Mouse (Mus musculus) ovary, postnatal 14 days (tissue): ENCODE results near the gene Rps6ka5.
A peak's percentile ranks its signal among the peaks of the same experiment; 100 is the strongest.

Experiments
- DNase-seq: peaks from one replicate; pipeline ENCODE4 v3.0.0; 2022; ENCODE audit warnings: low spot score

The Rps6ka5 gene

DNA sequence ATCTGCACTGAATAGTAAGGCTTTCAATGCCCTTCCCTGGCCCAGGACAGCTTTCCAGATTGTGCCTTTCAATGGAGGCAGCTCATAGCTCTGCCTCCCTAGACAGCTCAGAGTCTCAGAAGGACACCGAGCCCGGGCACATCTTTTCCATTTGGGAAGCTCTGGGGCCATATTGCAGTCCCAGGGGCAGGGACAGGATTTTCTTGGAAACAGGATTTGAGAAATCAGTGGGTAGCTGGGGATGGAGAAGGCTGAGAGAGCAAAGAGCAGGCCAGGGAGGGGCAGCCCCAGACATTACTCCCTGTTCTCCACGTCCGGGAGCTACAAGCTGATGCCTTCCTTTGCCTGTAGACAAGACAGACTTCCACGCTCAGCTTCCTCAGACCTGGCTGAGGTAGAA lies 197.1 kb downstream of the Rps6ka5 start:
- no peak for DNase-seq

DNA sequence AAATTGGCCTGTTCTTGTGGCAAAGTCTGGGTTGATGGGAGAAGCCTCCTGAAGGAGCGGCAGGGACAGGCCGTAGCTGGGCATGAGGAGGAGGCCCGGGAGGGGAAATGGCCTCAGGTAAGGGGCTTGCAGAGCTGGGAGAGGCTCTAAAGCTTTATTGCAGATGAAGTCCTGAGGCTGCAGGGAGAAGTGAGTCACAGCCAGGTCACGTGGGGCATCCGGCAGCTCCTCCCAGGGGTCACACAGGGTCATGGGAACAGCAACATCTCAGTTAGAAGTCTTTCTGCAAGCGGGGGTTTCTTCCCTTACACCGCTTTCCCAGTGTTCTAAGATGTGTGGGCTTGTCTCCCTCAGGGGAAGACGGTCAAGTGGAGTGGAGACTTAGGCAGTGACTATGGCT lies 197.6 kb downstream of the Rps6ka5 start:
- no peak for DNase-seq

DNA sequence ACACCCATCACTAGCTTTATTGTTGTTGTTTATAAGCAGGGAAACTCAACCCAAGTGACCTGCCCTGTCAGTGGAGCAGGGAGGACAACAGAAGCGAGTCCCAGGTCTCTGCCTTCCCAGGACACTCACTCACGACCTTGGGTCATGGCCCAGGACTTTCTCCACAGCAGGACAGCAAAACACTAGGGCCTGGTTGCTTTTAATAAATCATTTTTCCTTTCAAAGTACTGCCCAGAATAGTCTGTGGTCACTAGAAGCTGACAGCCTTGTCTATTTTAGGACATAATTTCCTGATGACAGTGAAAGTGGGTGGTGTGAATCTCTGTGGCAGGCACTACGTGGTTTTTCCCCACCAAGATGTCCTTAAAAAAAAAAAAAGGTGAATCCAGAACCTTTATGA lies 198.5 kb downstream of the Rps6ka5 start:
- DNase-seq: no peak

DNA sequence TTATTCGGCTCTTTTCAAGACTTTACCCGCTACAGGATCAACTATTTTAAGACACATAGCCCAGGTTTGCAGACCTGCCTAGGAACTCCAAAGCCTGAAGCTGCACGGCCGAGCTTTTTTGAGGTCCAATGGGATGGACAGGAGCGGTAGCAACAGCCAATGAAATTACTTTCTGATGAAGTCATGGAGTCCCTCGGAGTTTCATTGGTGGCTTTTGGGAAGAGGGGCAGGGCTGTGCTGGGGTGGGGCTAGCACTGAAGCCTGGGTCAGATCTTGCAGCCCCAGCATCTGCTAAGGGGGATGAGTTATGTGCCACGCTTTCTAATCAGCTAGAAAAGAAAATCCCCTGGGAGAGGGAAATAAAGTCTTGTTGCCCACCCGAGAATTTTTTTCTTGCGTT lies 199.0 kb downstream of the Rps6ka5 start:
- peak; percentile 57 for DNase-seq

DNA sequence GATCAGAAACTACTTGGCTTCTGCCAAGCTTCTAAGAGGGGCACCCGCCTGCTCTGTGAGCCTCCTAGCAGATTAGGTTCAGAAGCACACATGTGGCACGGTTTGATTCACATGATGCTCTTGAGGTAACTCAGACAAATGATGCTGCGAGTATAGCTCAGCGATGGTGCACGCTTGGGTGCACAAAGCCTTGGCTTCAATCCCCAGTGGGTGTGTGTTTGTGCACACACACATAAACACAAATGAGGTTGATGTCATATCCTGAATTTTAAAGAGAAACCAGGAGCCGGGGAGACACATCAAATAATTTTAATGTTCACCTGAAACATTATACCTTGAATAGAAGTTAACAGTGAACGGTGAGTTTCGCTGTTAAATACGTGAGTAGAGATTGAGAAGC lies 199.5 kb downstream of the Rps6ka5 start:
- no peak for DNase-seq

DNA sequence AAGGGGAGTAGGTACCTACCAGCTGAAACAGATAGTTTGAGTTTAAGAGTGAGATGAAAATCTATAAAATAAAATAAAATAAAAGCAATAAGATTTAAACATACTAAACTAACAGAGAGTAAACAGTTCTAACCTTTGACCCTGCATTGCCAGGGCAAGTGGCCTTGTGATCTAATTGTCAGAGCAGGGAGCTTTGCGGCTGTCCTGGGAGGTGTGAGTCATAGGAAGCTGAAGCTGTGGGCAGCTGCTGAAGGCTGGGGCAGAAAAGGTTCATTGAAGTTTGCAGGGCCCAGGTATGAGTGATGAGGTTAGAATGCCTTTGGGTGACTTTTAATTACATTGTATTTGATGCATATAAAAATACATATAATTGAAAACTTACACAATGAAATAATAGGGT lies 200.8 kb downstream of the Rps6ka5 start:
- DNase-seq: no peak

DNA sequence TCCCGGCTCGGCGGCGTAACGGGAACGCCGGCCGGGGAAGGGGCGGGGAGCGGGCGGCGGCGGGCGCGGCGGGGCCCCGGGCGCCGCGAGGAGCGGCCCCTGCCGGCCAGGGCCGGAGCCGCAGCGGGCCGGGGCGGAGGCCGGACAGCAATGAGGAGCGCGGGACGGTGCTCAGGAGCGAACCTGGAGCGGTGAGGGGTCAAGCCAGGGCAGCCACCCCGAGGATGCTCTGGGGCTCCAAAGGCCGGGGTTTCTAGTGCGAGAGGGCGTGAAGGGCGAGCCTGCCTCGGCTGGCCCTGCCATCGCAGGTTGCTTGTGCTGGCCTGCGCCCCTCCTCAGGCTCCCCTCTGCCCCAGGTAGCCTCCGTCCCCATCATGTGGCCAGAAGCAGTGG lies 206.0 kb downstream of the Rps6ka5 start, which contains the start of gene Ttc7b:
TSS of gene Ttc7b (minus strand) at position 33 of the 393 bp plus-strand sequence.
- DNase-seq: peak; percentile 56

DNA sequence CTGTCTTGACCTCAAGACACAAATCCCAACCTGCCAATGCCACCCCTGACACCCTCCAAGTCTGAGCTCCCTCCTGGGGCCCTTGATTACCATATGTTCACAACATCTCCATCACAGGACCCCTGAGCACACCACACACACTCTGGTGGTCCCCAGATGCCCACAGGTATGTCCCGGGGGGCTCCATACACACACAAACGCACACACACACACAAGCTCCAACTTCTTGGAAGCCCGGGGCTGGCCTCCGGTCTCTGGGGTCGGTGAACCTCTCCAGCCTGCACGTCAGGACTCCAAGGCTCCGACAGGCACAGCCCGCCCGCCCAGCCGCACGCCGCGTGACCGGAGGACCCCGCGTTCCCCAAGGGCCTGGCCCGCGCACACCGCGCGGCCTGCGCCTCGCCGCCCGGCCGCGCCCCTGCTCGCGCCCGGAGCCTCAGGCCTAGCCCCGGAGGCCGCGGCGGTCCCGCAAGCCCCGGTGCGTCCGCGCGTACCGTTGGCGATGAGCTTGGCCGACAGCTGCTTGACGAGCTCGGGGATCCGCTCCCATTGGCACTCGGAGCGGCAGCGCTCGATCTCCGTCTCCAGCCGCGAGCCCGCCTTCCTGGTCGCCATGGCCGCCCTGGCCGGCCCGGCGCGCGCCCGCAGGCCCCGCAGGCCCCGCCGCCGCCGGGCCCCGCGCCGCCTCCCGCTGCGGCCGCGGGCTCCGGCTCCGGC lies 206.5 kb downstream of the Rps6ka5 start:
- peak; percentile 38 for DNase-seq

DNA sequence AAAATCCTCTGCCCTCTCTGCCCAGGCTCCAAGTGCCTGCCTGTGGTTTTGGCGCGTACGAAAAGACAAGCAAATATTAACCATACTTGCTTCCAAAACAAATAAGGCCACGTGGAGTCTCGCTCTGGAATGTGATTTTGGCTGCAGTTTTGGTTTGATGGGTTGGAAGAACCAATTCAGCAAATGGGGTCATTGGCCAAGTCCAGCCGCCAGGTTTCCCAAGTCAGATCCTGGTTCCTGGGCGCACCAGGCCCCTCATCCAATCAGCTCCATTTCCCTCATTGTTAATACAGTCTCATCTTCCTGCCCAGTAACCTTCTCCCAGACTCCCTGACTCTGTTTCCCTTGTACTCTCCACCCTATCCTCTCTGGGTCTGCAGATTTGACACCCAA lies 207.1 kb downstream of the Rps6ka5 start:
- DNase-seq: no peak

DNA sequence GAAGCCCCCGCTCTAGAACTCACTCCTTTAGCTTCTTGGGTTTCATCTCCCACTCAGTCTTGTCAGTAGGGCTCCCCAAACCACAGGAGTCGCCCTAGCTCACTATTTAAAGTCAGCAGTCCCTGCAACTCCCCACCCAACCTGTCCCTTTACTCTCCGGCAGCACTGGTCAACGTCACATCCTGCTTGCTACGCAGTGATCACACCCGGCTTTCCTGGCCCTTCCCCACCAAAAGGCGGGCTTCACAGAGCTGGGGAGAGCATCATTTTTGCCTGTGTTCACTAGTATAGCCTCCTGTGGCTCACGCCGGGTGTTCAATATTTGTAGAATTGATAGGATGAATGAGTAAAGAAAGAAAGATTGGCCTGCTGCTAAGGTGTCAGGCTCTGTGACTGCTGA lies 209.4 kb downstream of the Rps6ka5 start:
- no peak for DNase-seq

DNA sequence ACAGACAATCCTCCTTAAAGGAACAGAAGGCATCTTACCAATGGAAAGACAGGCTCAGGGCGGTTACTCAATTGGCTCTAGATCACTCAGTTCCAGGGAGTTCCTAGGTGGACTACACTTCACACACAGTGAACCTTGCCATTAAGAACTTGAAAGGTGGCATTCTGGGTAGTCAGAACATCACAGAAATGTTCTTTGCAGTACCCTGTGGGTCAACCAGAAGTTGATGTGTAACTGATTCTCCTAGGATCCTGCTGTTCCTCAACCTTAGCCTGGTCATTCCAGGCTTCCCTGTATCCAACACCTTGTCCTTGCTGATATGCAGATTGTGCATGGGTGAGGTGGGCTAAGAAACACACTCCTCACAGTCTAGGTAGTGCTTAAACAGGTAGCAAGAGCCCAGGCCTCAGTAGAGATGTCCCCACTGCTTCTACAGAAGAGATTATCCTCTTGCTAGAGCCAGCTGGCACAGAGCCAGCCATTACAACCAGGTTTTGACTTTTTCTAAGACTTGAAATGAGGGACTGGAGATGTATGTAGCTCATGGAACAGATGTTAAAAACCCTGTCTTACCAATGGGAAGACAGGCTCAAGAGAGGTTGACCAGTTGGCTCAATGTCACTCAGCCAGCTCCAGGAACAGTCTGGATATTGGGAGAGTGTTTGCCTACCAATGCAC lies 210.5 kb downstream of the Rps6ka5 start:
- DNase-seq: no peak

DNA sequence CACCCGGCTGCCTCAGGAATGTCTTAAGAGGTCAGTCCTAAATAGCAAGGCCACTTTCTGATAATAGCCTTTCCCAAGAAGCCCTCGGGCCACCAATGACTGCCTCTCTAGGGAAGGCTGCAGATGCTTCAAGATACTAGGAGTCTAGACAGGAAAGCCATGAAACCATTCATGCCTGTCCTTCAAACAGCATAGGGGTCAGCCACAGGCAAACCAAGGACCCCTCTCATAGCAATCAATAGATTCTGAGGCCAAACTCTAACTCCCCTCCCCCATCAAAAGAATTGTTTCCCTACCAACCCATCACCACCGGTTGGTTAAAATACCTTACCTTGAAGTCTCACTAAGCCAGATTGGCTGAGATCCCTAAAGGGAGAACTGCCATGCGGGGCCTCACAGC lies 211.3 kb downstream of the Rps6ka5 start:
- no peak for DNase-seq

DNA sequence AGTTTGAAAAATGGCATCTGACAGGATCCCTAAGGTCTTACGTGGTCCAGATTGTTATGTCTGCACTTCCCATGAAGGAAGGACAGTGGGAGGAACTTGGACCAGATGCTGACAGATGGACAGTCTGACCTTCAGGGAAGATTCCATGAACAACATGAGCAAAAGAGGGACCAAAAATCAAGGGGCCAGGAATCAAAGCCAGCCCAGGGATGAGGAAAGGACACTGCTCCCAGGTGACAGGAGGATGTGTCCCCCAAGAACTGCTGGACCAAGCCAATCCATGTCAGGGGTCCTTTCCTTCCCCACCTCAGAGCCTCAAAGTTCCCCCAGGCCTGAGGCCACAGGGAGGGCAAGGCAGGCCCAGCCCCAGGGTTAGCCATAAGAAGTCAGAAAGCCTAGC lies 212.2 kb downstream of the Rps6ka5 start:
- no peak for DNase-seq

DNA sequence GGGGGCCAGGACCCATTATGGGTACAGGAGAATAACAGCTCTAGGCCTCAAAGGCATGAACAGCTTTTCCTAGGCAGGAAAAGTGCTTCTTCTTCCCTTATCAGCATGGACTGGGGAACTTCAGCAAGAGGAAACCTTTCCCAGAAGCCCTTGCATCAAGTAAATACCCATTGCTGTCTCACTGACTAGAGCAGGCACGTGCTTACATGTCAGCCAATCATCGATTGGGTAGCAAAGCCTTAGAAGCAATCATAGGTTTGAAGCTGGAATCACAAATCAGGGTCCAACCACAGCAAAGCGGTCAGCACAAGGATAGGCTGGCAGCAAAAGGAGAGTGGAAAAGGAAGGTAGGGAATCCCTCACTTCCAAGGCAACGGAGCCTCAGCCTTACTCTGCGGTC lies 213.7 kb downstream of the Rps6ka5 start:
- no peak for DNase-seq

DNA sequence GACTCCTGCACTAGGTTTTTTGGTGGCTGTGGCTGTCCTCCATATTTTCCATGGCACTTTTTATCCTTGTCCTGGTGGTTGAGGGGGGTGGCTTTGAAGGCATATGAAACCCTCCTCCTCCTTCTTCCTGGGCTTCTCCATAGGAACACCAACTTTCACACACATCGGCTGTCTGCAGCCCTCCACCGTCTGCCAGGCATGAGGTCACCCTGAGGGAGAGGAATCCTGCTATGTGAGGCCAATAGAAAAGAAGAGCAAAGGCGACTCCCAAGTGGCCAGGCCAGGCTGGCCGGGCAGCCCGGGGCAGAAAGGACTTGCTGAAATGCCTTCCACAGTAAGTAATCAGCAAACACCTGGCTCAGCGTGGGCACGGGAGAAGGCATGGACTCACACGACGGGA lies 214.1 kb downstream of the Rps6ka5 start:
- DNase-seq: no peak

DNA sequence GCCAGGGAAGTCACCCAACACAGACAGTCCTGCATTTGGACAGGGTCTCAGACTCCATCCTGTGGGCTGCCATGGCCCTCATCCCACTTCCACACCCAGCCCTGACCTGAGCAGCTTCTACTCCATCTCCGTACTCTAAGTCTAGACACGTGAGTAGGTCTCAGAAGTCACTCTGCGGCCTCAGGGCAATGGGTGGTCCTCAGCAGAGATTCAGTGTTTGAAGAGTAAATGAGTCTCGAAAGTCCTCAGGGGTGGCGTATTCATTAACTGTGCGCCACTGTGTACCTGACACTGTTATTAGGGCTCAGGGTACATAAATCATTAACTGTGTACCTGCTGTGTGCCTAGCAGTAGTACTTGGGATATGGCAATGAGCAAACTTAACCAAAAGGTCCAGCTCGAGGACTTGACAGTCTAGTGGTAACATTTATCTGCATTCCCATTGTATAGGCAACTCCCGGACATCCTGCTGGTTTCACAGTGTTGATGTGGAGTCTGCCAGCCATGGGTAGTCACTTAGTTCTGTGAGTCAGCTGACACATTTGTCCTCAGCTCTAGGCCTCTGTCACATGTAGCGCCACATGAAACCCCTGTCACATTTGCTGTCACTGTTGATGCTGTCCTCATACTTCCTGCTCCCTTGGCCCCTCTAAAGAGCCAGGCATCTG lies 217.0 kb downstream of the Rps6ka5 start:
- DNase-seq: no peak

DNA sequence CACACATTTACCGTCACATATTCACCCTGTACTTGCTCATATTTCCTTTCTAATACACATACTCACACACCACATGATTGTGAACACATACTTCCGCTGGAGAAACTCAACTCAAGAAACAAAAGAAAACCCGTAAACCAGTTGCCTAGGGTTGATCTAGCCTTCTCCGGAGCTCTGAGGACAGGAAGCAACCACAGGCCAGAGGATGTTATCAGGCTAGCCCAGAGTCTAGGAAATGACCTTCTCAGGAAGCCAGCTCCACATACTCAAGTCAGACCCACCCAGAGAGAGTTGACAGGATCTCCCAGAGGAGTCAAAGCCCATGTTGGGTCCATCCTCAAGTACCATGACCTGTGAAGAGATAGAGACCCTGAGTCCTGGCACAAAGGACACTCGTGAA lies 218.1 kb downstream of the Rps6ka5 start:
- DNase-seq: no peak

DNA sequence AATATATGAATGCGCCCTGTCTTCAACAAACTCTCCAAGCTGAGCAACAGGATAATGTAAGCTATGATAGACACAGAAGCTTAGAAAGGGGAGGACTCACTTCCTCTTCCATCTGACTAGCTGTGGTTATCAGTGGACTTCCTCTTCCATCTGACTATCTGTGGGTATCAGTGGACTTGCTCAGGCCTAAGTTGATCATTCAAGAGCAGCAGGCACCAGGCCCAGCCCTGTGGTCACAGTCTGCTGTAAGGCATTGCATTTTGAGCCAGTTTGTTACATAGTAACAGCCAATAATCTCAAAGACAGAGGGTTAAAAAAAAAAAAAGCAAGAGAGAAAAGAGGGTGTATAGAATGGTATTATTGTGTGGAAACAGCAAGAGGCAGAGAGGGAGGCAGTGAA lies 221.3 kb downstream of the Rps6ka5 start:
- no peak for DNase-seq

DNA sequence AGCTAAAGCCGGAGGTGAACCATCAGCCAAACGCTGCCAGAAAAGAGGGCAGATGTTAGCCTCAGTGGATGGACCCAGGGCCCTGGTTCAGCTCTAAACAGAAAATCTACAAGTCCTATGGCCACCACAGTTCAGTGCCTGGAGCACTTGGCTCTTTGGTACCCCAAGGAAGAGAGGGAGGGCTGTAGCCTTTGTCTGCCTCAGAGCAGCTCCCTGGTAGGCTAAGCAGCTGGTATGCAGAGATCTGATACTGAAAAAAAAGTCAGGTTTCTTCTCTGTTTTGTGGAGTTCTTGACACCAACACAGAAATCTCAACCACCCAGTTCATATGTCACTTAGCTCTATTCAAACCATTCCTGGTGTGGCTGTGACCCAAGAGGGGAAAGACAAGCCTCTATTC lies 222.2 kb downstream of the Rps6ka5 start:
- no peak for DNase-seq

DNA sequence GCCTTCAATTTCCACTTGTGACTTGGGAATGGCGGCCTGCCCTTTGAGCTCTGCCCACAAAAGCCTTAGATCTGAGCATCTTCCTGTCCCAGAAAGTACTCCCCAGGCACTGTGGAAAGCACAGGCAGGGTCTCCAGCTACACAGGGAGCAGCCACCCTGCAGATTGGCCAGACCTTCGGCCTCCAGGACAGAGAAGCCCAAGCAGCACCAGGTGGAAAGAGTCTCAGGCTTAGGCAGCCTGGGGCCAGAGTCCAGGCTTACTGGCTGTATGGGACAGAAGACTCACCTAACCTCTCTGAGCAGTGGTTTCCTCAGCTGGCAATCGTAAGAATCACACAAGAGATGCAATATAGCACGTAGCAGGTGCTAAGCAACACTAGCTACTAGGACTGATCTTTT lies 223.1 kb downstream of the Rps6ka5 start:
- DNase-seq: no peak

DNA sequence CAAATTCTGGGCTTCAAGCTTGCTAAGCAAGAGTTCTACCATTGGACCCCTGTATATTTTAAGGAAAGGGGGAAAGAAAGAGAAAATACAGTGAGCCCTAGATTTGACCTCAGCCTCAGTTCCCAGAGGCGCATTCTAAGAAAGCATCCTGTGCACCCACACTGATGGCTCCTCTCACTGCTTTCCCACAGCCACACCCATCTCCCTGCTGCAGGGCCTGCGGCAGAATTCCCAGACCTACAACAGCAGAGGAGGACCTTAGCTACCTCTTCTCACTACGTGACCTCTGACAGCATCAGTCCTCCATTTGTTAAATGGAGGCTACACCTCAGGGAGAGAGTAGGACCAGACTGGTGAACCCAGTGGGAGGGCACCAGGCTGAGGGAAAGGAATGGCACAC lies 224.2 kb downstream of the Rps6ka5 start:
- DNase-seq: no peak

DNA sequence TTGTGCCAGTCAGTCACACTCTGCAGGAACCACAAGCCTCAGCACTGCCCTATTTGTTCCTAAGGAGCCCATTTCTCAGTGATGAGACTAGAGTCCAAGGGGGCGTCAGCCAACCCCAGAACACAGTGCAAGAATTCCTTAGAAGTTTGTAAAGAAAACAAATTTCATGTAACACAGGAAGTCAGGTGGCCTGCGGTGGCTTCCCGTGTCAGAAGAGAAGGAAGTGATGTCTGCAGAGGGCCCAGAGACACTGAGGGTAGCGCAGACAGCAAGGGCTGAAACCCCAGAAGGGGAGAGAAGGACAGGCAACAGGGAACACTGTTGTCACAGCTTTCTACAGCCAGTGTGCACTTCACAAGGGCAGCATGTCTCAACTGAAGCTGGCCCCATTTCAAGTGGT lies 225.5 kb downstream of the Rps6ka5 start:
- DNase-seq: no peak

DNA sequence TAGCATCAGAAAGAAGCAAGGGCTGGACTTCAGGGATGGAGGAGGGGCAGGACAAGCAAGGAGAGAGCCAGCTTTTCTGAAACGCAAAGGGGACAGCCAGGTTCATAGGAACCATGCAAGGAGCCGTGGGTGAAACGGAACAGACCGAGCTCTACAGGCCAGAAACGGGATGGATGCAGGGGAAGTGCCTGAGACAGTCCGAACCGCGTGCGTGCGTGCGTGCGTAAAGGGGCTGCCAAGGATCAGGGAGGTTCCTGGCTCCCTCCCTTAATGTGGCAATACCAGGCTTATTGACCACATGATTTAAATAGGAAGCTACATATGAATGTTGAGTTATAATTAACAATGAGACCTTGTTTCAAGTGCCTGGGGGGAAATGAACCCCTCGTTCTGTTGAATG lies 227.3 kb downstream of the Rps6ka5 start:
- DNase-seq: no peak
